Mouse (Mus musculus) v-Abl transformed pro-B cells (cell line): ENCODE measurements at regions not wholly inside any gene's neighbourhood (a gene's known extent, or its start where the extent isn't known, plus 50 kb on each side); places are given as distances from the start of the nearest gene placed in this dataset.

Experiments
- in situ Hi-C, 2 experiments: fragments of 400-800 bp; cut with MboI; formaldehyde crosslinking; loops; one replicate each; pipeline ENCODE4 v1.15.1; 2025; ENCODE audit not compliant: unreplicated experiment in 2 of 2

GRCm38 (mm10) chr3:60310402-60310801, 162.2 kb upstream of the Mbnl1 start:
- in situ Hi-C loops, result no loop called here

DNA sequence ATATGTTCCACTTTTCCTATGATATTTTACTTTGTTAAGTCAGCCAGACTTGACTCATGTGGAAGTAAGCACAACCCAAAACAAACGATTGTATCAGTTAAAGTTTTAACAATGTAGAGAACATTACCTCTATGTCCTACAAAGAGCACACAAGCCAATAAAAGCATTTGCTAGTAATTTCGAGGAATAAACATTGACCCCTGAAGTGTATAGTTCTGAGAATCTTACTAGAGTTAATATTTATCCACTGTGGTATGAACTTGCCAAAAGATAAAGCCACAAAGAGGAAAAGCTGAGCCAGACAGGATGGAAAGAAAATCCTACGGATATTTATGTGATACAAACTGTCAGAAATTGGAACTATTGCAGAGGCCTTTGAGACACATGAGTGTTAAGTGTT, 161.5 kb upstream of the Mbnl1 start:
- in situ Hi-C loops, result no loop called here

- in situ Hi-C loops, result loop anchor here (5.0 to 10.0 kb wide), 3 partner anchors 144 to 292 kb away; no protein-coding TSS in a partner anchor
Observed at GRCm38 (mm10) chr3:60320213-60320936, 152.3 kb upstream of the Mbnl1 start.

- in situ Hi-C loops, result loop anchor here (5.0 to 10.0 kb wide), 3 partner anchors 141 to 289 kb away; no protein-coding TSS in a partner anchor
Observed at GRCm38 (mm10) chr3:60323514-60323913, 149.1 kb upstream of the Mbnl1 start.

DNA sequence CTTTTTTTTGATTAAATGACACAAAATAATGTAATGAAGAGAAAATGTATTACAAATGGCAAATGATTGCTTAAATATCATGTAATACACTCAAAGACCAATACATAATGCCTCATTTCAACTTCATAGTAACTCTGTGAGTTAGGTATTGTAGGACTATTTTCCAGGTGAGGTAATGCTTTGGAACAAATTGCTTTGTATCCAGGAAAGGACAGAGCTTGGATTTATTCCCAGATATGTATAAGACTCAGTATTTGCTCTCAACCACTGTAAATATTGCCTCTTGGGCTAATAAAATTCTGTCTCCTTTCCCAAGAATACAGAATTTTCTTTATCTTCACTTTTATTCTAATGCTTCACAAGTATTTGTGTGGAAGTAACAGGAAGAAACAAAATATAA, 148.2 kb upstream of the Mbnl1 start:
- in situ Hi-C loops, result loop anchor here (5.0 to 10.0 kb wide), 3 partner anchors 140 to 288 kb away; no protein-coding TSS in a partner anchor

GRCm38 (mm10) chr3:60324969-60325368, 147.7 kb upstream of the Mbnl1 start:
- in situ Hi-C loops, result loop anchor here (5.0 to 10.0 kb wide), 3 partner anchors 140 to 287 kb away; no protein-coding TSS in a partner anchor

GRCm38 (mm10) chr3:60332460-60332859, 140.2 kb upstream of the Mbnl1 start:
- in situ Hi-C loops, result no loop called here

GRCm38 (mm10) chr3:60333669-60334068, 139.0 kb upstream of the Mbnl1 start:
- in situ Hi-C loops, result no loop called here

- in situ Hi-C loops, result no loop called here
Observed at GRCm38 (mm10) chr3:60334133-60334532, 138.5 kb upstream of the Mbnl1 start.

DNA sequence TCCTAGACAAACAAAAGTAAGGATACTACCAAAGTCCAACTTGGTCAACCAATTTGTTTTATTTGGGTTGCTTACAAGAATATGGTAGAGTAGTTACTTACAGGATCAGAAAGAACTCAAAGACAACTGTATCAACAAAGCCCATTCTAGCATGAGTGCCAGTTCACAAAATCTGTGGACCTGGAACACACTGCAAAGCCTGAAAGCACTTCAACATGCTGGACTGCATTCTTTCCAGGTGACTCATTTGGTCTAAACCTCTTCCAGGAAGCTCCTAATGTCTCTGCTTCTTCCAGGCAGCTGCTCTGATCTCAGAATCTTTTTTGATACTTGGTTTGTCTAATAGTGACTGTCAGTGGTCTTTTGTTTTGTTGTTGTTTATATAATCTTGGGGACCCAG, 126.2 kb upstream of the Mbnl1 start:
- in situ Hi-C loops, result no loop called here

- in situ Hi-C loops, result no loop called here
Observed at GRCm38 (mm10) chr3:60347049-60347448, 125.6 kb upstream of the Mbnl1 start.

DNA sequence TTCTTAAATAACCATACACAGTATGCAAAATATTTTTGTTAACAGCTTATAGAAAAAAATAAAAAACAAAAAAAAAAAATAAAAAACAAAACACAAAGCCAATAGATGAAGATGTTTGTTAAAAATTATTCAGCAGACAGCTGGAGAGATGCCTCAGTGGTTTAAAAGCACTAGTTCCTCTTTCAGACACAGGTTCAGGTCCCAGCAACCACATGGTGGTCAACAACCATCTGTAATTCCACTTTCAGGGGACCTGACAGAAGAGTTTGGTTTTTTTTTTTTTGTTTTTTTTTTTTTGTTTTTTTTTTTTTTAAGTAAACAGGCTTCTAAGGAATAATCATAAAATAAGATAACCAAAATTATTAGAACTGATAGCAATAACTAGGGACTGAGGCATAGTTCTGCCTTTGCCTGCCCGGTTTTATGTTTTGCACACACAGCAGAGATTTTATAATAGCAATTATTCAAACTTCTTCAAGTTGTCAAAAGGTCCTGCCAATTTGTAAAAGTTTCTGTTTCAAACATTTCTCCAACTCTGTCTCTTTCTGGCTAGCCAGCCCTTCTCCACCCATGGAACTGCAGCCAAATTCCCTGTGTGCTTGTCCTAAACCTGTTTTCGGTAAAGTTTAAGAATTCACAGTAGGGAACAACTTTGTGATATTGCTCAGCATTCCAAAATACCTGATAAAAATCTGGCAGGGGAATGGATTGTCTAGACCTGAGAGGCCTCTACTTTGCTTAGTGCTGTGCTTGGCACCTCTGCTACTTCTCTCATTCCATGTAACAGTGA, 101.3 kb upstream of the Mbnl1 start:
- in situ Hi-C loops, result no loop called here

- in situ Hi-C loops, result no loop called here
Observed at GRCm38 (mm10) chr3:60373662-60374061, 99.0 kb upstream of the Mbnl1 start.

DNA sequence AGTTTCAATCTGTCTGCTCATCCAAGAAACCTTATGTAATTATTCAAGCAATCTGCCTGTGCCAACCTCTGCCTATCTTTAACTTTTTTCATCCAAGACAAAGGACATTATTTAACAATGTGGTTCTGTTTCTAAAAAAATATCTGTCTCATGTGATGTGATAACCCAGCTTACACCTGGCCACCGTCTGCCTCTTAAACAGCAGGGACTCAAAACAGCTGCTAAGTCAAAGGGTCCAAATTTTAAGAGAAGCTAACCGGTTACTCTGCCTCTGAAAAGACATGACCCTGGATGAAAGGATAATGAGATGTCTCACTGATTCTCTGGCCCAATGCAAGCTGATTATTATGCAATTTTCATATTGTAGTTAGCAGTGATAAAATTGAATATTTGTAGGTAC, 84.0 kb upstream of the Mbnl1 start:
- in situ Hi-C loops, result no loop called here

- in situ Hi-C loops, result no loop called here
Observed at GRCm38 (mm10) chr3:60389032-60389431, 83.6 kb upstream of the Mbnl1 start.

DNA sequence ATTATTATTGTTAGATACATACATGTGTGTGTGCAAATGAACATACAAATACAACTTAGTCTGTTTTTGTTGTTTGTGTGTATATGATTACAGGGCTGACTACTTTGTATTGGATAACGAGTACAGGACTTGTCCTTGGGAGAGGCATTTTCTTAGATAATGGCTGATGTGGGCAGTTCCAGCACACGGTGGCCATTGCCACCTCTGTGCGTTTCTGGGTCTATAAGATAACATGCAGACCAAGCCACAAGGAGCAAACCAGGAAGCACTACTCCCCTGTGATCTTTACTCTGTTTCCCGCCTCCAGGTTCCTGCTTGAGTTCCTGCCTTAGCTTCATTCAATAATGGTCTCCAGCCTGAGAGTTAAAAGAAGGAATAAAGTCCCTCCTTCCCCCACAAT, 77.3 kb upstream of the Mbnl1 start:
- in situ Hi-C loops, result no loop called here

- in situ Hi-C loops, result no loop called here
Observed at GRCm38 (mm10) chr3:60396971-60397370, 75.7 kb upstream of the Mbnl1 start.

DNA sequence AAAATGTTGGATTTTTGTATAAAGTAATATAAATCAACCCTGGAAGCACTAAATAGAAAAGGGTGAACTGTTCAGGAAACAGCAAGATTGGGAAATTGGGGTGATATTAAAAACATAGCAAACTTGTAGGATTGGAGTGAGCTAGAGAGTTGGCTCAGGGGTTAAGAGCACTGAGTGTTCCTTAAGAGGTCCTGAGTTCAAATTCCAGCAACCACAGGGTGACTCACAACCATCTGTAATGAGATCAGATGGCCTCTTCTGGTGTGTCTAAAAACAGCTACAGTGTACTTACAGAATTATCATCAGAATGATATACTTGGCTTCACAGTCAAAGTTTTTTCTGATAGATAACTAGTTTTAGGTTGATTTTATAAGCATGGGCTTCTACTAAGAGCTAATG, 73.8 kb upstream of the Mbnl1 start:
- in situ Hi-C loops, result no loop called here

GRCm38 (mm10) chr3:60402251-60402830, 70.3 kb upstream of the Mbnl1 start:
- in situ Hi-C loops, result no loop called here

- in situ Hi-C loops, result no loop called here
Observed at GRCm38 (mm10) chr3:60407426-60407825, 65.2 kb upstream of the Mbnl1 start.

DNA sequence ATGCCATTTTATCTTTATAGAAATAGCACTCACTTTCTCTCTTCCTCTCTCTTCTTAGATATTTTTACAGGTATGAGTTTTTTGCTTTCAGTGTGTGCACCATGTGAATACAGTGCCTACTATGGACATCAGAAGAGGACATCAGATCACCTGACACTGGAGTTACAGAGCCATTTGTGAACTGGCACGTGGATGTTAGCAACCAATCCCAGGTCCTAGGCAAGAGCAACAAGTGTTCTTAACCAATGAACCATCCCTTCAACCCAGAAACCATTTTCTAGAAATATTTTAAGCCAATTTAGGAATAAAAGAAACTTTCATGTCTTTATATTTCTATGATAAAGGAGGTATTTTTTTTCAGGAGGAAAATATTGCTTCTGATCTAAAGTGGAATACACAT, 64.7 kb upstream of the Mbnl1 start:
- in situ Hi-C loops, result no loop called here
